Mouse (Mus musculus): Measurements from ENCODE around the gene 0610030E20Rik. TPM values are rescaled to one million over a fixed set of nuclear protein-coding genes. Genes with fewer than 3 reads are reported as not detected.

0610030E20Rik gene
- polyA plus RNA-seq, 1 experiment from 2014 or later = 25.9 TPM

- no peak overlapping the region for H3K4me2 ChIP-seq (ENCODE audit: low read depth, low read length)
- H3K36me3 ChIP-seq (ENCODE audit: control insufficient read depth, insufficient read depth, low read length) = 0 out of 2 replicates have a peak, but pooled peaks cover 7% of the 10 kb centered on the region
- WGBS = 78% methylated on average over 11 of the region's 11 CpGs
- no peak overlapping the region for H3K9ac ChIP-seq (ENCODE audit: low read length)
- H3K9me3 ChIP-seq (replicated peaks; ENCODE audit: control insufficient read depth, low read length) = no peaks in the 10 kb centered on the region
- H3K27me3 ChIP-seq (ENCODE audit: control insufficient read depth, insufficient read depth, low read length) = no peaks in the 10 kb centered on the region
- H3K4me3 ChIP-seq (replicated peaks; ENCODE audit: low read length) = no peak overlapping the region
- no peak overlapping the region for H3K27ac ChIP-seq (ENCODE audit: low read length)
- ATAC-seq (ENCODE audit: insufficient read depth, low FRiP score) = no peak
- H3K4me1 ChIP-seq (ENCODE audit: control insufficient read depth, insufficient read depth, low read length) = no peaks in the 10 kb centered on the region
These were observed 28.1 kb upstream of the 0610030E20Rik start for GRCm38 (mm10) chr6:72319019-72319418.

GRCm38 (mm10) chr6:72322936-72323335 lies 24.2 kb upstream of the 0610030E20Rik start:
- no peak overlapping the region for H3K4me2 ChIP-seq (ENCODE audit: low read depth, low read length)
- H3K27me3 ChIP-seq (ENCODE audit: control insufficient read depth, insufficient read depth, low read length) = no peaks in the 10 kb centered on the region
- ATAC-seq (ENCODE audit: insufficient read depth, low FRiP score) = no peak
- WGBS = 93% methylated on average over 3 of the region's 3 CpGs
- H3K9ac ChIP-seq (ENCODE audit: low read length) = no peak overlapping the region
- no peak overlapping the region for H3K4me3 ChIP-seq (replicated peaks; ENCODE audit: low read length)
- no peaks in the 10 kb centered on the region for H3K9me3 ChIP-seq (replicated peaks; ENCODE audit: control insufficient read depth, low read length)
- no peak overlapping the region for H3K27ac ChIP-seq (ENCODE audit: low read length)
- peaks cover 17% of the 10 kb centered on the region for H3K36me3 ChIP-seq (ENCODE audit: control insufficient read depth, insufficient read depth, low read length)
- H3K4me1 ChIP-seq (ENCODE audit: control insufficient read depth, insufficient read depth, low read length) = no peaks in the 10 kb centered on the region

GRCm38 (mm10) chr6:72323786-72324508 lies 23.2 kb upstream of the 0610030E20Rik start:
- H3K27ac ChIP-seq (ENCODE audit: low read length) = no peak overlapping the region
- ATAC-seq (ENCODE audit: insufficient read depth, low FRiP score) = no peak
- no peak overlapping the region for H3K4me2 ChIP-seq (ENCODE audit: low read depth, low read length)
- H3K36me3 ChIP-seq (ENCODE audit: control insufficient read depth, insufficient read depth, low read length) = peaks cover 24% of the 10 kb centered on the region
- WGBS = 87% methylated on average over 6 of the region's 6 CpGs
- H3K4me3 ChIP-seq (replicated peaks; ENCODE audit: low read length) = no peak overlapping the region
- no peaks in the 10 kb centered on the region for H3K4me1 ChIP-seq (ENCODE audit: control insufficient read depth, insufficient read depth, low read length)
- no peaks in the 10 kb centered on the region for H3K27me3 ChIP-seq (ENCODE audit: control insufficient read depth, insufficient read depth, low read length)
- H3K9ac ChIP-seq (ENCODE audit: low read length) = no peak overlapping the region
- no peaks in the 10 kb centered on the region for H3K9me3 ChIP-seq (replicated peaks; ENCODE audit: control insufficient read depth, low read length)

GRCm38 (mm10) chr6:72326274-72326673 lies 20.8 kb upstream of the 0610030E20Rik start:
- H3K4me3 ChIP-seq (replicated peaks; ENCODE audit: low read length) = no peak overlapping the region
- no peaks in the 10 kb centered on the region for H3K27me3 ChIP-seq (ENCODE audit: control insufficient read depth, insufficient read depth, low read length)
- ATAC-seq (ENCODE audit: insufficient read depth, low FRiP score) = peak; percentile 89
- H3K36me3 ChIP-seq (ENCODE audit: control insufficient read depth, insufficient read depth, low read length) = peaks cover 24% of the 10 kb centered on the region
- no peak overlapping the region for H3K9ac ChIP-seq (ENCODE audit: low read length)
- no peaks in the 10 kb centered on the region for H3K9me3 ChIP-seq (replicated peaks; ENCODE audit: control insufficient read depth, low read length)
- no peak overlapping the region for H3K4me2 ChIP-seq (ENCODE audit: low read depth, low read length)
- no peak overlapping the region for H3K27ac ChIP-seq (ENCODE audit: low read length)
- H3K4me1 ChIP-seq (ENCODE audit: control insufficient read depth, insufficient read depth, low read length) = no peaks in the 10 kb centered on the region
- 57% methylated on average over 6 of the region's 6 CpGs for WGBS

GRCm38 (mm10) chr6:72329019-72329418 lies 18.1 kb upstream of the 0610030E20Rik start:
- peaks cover 24% of the 10 kb centered on the region for H3K36me3 ChIP-seq (ENCODE audit: control insufficient read depth, insufficient read depth, low read length)
- no peak overlapping the region for H3K4me2 ChIP-seq (ENCODE audit: low read depth, low read length)
- H3K9ac ChIP-seq (ENCODE audit: low read length) = no peak overlapping the region
- ATAC-seq (ENCODE audit: insufficient read depth, low FRiP score) = no peak
- no peaks in the 10 kb centered on the region for H3K4me1 ChIP-seq (ENCODE audit: control insufficient read depth, insufficient read depth, low read length)
- no peak overlapping the region for H3K4me3 ChIP-seq (replicated peaks; ENCODE audit: low read length)
- 83% methylated on average over 5 of the region's 5 CpGs for WGBS
- no peak overlapping the region for H3K27ac ChIP-seq (ENCODE audit: low read length)
- no peaks in the 10 kb centered on the region for H3K27me3 ChIP-seq (ENCODE audit: control insufficient read depth, insufficient read depth, low read length)
- no peaks in the 10 kb centered on the region for H3K9me3 ChIP-seq (replicated peaks; ENCODE audit: control insufficient read depth, low read length)

- Histone ChIP-seq H3K27ac (ENCODE audit: low read length) (no peak overlapping the region), H3K9me3 (replicated peaks; ENCODE audit: control insufficient read depth, low read length) (no peaks in the 10 kb centered on the region), H3K36me3 (ENCODE audit: control insufficient read depth, insufficient read depth, low read length) (peaks cover 23% of the 10 kb centered on the region), H3K27me3 (ENCODE audit: control insufficient read depth, insufficient read depth, low read length) (no peaks in the 10 kb centered on the region), H3K4me2 (ENCODE audit: low read depth, low read length) (no peak overlapping the region), H3K9ac (ENCODE audit: low read length) (no peak overlapping the region), H3K4me1 (ENCODE audit: control insufficient read depth, insufficient read depth, low read length) (no peaks in the 10 kb centered on the region), H3K4me3 (replicated peaks; ENCODE audit: low read length) (no peak overlapping the region)
- ATAC-seq (ENCODE audit: insufficient read depth, low FRiP score) = no peak
- 87% methylated on average over 4 of the region's 4 CpGs for WGBS
These were observed 17.0 kb upstream of the 0610030E20Rik start for GRCm38 (mm10) chr6:72330133-72330532.

GRCm38 (mm10) chr6:72333111-72333510 lies 14.0 kb upstream of the 0610030E20Rik start:
- no peak overlapping the region for H3K4me2 ChIP-seq (ENCODE audit: low read depth, low read length)
- H3K4me1 ChIP-seq (ENCODE audit: control insufficient read depth, insufficient read depth, low read length) = no peaks in the 10 kb centered on the region
- no peaks in the 10 kb centered on the region for H3K27me3 ChIP-seq (ENCODE audit: control insufficient read depth, insufficient read depth, low read length)
- no peaks in the 10 kb centered on the region for H3K9me3 ChIP-seq (replicated peaks; ENCODE audit: control insufficient read depth, low read length)
- H3K4me3 ChIP-seq (replicated peaks; ENCODE audit: low read length) = no peak overlapping the region
- peaks cover 29% of the 10 kb centered on the region for H3K36me3 ChIP-seq (ENCODE audit: control insufficient read depth, insufficient read depth, low read length)
- H3K9ac ChIP-seq (ENCODE audit: low read length) = no peak overlapping the region
- WGBS = 69% methylated on average over 5 of the region's 5 CpGs
- no peak for ATAC-seq (ENCODE audit: insufficient read depth, low FRiP score)
- H3K27ac ChIP-seq (ENCODE audit: low read length) = no peak overlapping the region

GRCm38 (mm10) chr6:72340481-72340880 lies 6.6 kb upstream of the 0610030E20Rik start:
- ATAC-seq (ENCODE audit: insufficient read depth, low FRiP score) = no peak

GRCm38 (mm10) chr6:72344396-72345073 lies 2.6 kb upstream of the 0610030E20Rik start:
- peak; percentile 16; the same call in 1 of the 2 replicates for ATAC-seq (ENCODE audit: insufficient read depth, low FRiP score)
- H3K27me3 ChIP-seq (ENCODE audit: control insufficient read depth, insufficient read depth, low read length) = no peaks in the 10 kb centered on the region

More at GRCm38 (mm10) chr6:72340481-72340880, 6.6 kb upstream of the 0610030E20Rik start:
- no peaks in the 10 kb centered on the region for H3K27me3 ChIP-seq (ENCODE audit: control insufficient read depth, insufficient read depth, low read length)
- H3K4me3 ChIP-seq (replicated peaks; ENCODE audit: low read length) = no peak overlapping the region
- H3K4me2 ChIP-seq (ENCODE audit: low read depth, low read length) = no peak overlapping the region
- H3K27ac ChIP-seq (ENCODE audit: low read length) = no peak overlapping the region
- no peaks in the 10 kb centered on the region for H3K9me3 ChIP-seq (replicated peaks; ENCODE audit: control insufficient read depth, low read length)
- peaks cover 21% of the 10 kb centered on the region for H3K36me3 ChIP-seq (ENCODE audit: control insufficient read depth, insufficient read depth, low read length)
- peaks cover 6% of the 10 kb centered on the region for H3K4me1 ChIP-seq (ENCODE audit: control insufficient read depth, insufficient read depth, low read length)
- H3K9ac ChIP-seq (ENCODE audit: low read length) = no peak overlapping the region
- 62% methylated on average over 2 of the region's 2 CpGs for WGBS

More at GRCm38 (mm10) chr6:72344396-72345073, 2.6 kb upstream of the 0610030E20Rik start:
- H3K9ac ChIP-seq (ENCODE audit: low read length) = peak overlapping the region; percentile 79
- peak overlapping the region; percentile 80 for H3K4me2 ChIP-seq (ENCODE audit: low read depth, low read length)
- H3K27ac ChIP-seq (ENCODE audit: low read length) = peak overlapping the region; percentile 36; the same call in 1 of the 2 replicates
- H3K9me3 ChIP-seq (replicated peaks; ENCODE audit: control insufficient read depth, low read length) = no peaks in the 10 kb centered on the region
- H3K4me1 ChIP-seq (ENCODE audit: control insufficient read depth, insufficient read depth, low read length) = peaks cover 14% of the 10 kb centered on the region
- peak overlapping the region; percentile 59 for H3K4me3 ChIP-seq (replicated peaks; ENCODE audit: low read length)
- no peaks in the 10 kb centered on the region for H3K36me3 ChIP-seq (ENCODE audit: control insufficient read depth, insufficient read depth, low read length)
- under 1% methylated on average over 42 of the region's 42 CpGs for WGBS
